Mouse (Mus musculus): Measurements from ENCODE around the gene Arhgef15. TPM values are rescaled to one million over a fixed set of nuclear protein-coding genes. Genes with fewer than 3 reads are reported as not detected.
"Not testable (repeated sequence)": the region's sequence is repeated elsewhere in the genome, so short reads cannot be mapped to it uniquely, and the experiment has no call there.

The Arhgef15 gene
- polyA plus RNA-seq, 1 experiment, result 2.6 TPM

DNA sequence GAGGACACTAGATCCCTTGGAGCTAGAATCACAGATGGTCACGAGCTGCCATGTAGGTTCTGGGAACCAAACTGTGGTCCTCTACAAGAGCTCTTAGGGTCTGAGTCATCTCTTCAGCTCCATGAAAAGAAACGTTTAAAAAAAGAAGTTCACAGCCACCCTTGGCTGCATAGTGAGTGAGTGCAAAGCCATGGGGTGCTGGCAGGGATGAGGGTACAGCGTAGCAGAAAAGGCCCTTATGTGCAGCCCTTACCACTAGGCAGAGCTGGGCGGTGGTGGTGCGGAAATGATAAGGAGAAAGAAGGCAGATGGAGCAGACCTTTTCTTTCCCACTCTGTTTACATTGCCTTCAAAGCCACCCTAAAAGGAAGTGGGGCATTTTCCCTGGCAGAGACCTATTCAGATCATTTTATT is 22.0 kb upstream of the Arhgef15 start:
- Histone ChIP-seq H3K4me3 (ENCODE audit: low read depth, low read length) (no peak overlapping the region), H3K36me3 (ENCODE audit: control insufficient read depth, insufficient read depth, low read length, poor library complexity, severe bottlenecking) (no peaks in the 10 kb centered on the region), H3K27me3 (ENCODE audit: control insufficient read depth, insufficient read depth, low read length, poor library complexity, severe bottlenecking) (no peaks in the 10 kb centered on the region), H3K9me3 (replicated peaks; ENCODE audit: control insufficient read depth, insufficient read depth, low read length, poor library complexity, severe bottlenecking) (no peaks in the 10 kb centered on the region), H3K4me1 (ENCODE audit: control insufficient read depth, insufficient read depth, low read length) (no peaks in the 10 kb centered on the region), H3K27ac (ENCODE audit: insufficient read depth, low read length) (no peak overlapping the region), H3K9ac (ENCODE audit: low read depth, poor library complexity, severe bottlenecking) (no peak overlapping the region)
- TF ChIP-seq POLR2A (IDR thresholded peaks at IDR 0.05; ENCODE audit: insufficient read depth, low read length) (no peak), CTCF (IDR thresholded peaks at IDR 0.05; ENCODE audit: low read depth, low read length) (no peak), EP300 (IDR thresholded peaks at IDR 0.05; ENCODE audit: insufficient read depth, low read depth, low read length) (no peak)

DNA sequence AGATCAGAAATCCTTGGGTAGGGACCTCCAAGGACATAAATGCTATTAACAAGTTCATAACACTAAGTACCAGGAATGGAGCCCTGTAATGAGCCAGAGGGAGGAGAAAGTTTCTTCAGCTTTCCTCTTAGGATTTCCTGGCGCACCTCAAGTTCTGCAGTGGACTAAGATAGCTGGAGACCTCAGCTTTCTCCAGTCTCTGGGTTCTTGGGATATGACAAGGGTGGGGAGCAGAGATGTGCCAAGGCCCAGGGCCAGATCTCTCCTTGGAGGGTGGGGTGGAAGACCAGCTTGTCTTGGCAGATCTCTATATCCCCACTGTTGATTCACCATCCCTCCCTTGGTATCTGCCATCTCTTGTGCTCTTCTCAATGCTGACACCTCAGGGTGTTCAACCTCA is 18.3 kb upstream of the Arhgef15 start:
- H3K9ac ChIP-seq (ENCODE audit: low read depth, poor library complexity, severe bottlenecking), result no peak overlapping the region
- TF ChIP-seq POLR2A (IDR thresholded peaks at IDR 0.05; ENCODE audit: insufficient read depth, low read length) (no peak), CTCF (IDR thresholded peaks at IDR 0.05; ENCODE audit: low read depth, low read length) (no peak), EP300 (IDR thresholded peaks at IDR 0.05; ENCODE audit: insufficient read depth, low read depth, low read length) (no peak)
- no peak overlapping the region for H3K4me3 ChIP-seq (ENCODE audit: low read depth, low read length)
- no peaks in the 10 kb centered on the region for H3K4me1 ChIP-seq (ENCODE audit: control insufficient read depth, insufficient read depth, low read length)
- no peak overlapping the region for H3K27ac ChIP-seq (ENCODE audit: insufficient read depth, low read length)
- H3K36me3 ChIP-seq (ENCODE audit: control insufficient read depth, insufficient read depth, low read length, poor library complexity, severe bottlenecking), result no peaks in the 10 kb centered on the region
- H3K9me3 ChIP-seq (replicated peaks; ENCODE audit: control insufficient read depth, insufficient read depth, low read length, poor library complexity, severe bottlenecking), result no peaks in the 10 kb centered on the region
- no peaks in the 10 kb centered on the region for H3K27me3 ChIP-seq (ENCODE audit: control insufficient read depth, insufficient read depth, low read length, poor library complexity, severe bottlenecking)

DNA sequence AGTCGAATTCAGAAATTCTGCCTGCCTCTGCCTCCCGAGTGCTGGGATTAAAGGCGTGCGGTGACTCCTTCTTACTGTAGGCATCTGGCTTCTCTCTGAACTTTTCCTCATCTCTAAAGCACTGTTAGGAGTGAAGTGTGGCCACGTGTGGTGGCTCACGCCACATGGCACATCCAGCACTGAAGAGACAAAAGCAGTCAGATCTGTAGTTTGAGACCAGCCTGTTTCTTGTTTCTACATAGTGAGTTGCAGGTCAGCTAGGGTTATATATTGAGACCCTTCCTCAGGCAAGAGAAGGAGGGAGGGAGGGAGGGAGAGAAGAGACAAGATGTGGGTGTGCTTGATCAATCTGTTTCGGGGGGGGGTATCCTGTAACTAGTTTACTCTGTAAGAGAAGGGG is 17.8 kb upstream of the Arhgef15 start, which contains the start of gene Rangrf:
Gene Rangrf (minus strand): TSS at position 101 of the 400 bp plus-strand sequence.
- Histone ChIP-seq H3K4me1 (ENCODE audit: control insufficient read depth, insufficient read depth, low read length) (no peaks in the 10 kb centered on the region), H3K27me3 (ENCODE audit: control insufficient read depth, insufficient read depth, low read length, poor library complexity, severe bottlenecking) (no peaks in the 10 kb centered on the region), H3K27ac (ENCODE audit: insufficient read depth, low read length) (peak within 1 kb of the TSS; percentile 16; the same call in 1 of the 2 replicates), H3K36me3 (ENCODE audit: control insufficient read depth, insufficient read depth, low read length, poor library complexity, severe bottlenecking) (no peaks in the 10 kb centered on the region; the same call in 1 of the 2 replicates), H3K4me3 (ENCODE audit: low read depth, low read length) (peak within 1 kb of the TSS; percentile 55), H3K9me3 (replicated peaks; ENCODE audit: control insufficient read depth, insufficient read depth, low read length, poor library complexity, severe bottlenecking) (no peaks in the 10 kb centered on the region), H3K9ac (ENCODE audit: low read depth, poor library complexity, severe bottlenecking) (peak within 1 kb of the TSS; percentile 71)
- no peak for TF ChIP-seq EP300 (IDR thresholded peaks at IDR 0.05; ENCODE audit: insufficient read depth, low read depth, low read length)
- TF ChIP-seq POLR2A (IDR thresholded peaks at IDR 0.05; ENCODE audit: insufficient read depth, low read length), result no peak
- TF ChIP-seq CTCF (IDR thresholded peaks at IDR 0.05; ENCODE audit: low read depth, low read length), result no peak

DNA sequence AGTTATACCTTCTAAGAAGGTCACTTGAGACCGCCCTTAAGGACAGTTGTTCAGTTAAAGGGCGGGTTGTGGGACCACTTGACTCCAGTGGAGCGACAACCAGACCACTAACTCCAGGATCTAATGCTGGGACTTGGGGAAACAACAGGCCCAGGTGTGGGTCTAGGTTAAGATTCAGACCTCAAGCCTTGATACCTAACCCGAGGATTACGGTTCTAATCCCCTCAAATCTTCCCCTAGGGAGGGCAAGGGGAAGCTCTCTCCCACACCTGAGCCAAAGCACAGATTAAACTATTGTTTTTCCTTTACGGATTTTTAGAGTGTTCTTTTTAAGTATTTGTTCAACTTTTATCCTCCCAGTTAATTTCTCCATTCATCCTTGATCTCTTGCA is 16.8 kb upstream of the Arhgef15 start:
- H3K9ac ChIP-seq (ENCODE audit: low read depth, poor library complexity, severe bottlenecking), result peak overlapping the region; percentile 71
- H3K4me3 ChIP-seq (ENCODE audit: low read depth, low read length), result peak overlapping the region; percentile 55
- no peaks in the 10 kb centered on the region for H3K4me1 ChIP-seq (ENCODE audit: control insufficient read depth, insufficient read depth, low read length)
- H3K27me3 ChIP-seq (ENCODE audit: control insufficient read depth, insufficient read depth, low read length, poor library complexity, severe bottlenecking), result no peaks in the 10 kb centered on the region
- H3K27ac ChIP-seq (ENCODE audit: insufficient read depth, low read length), result peak overlapping the region; percentile 16; the same call in 1 of the 2 replicates
- peaks cover 4% of the 10 kb centered on the region; the same call in 1 of the 2 replicates for H3K36me3 ChIP-seq (ENCODE audit: control insufficient read depth, insufficient read depth, low read length, poor library complexity, severe bottlenecking)
- TF ChIP-seq CTCF (IDR thresholded peaks at IDR 0.05; ENCODE audit: low read depth, low read length), result no peak
- no peak for TF ChIP-seq EP300 (IDR thresholded peaks at IDR 0.05; ENCODE audit: insufficient read depth, low read depth, low read length)
- H3K9me3 ChIP-seq (replicated peaks; ENCODE audit: control insufficient read depth, insufficient read depth, low read length, poor library complexity, severe bottlenecking), result no peaks in the 10 kb centered on the region

DNA sequence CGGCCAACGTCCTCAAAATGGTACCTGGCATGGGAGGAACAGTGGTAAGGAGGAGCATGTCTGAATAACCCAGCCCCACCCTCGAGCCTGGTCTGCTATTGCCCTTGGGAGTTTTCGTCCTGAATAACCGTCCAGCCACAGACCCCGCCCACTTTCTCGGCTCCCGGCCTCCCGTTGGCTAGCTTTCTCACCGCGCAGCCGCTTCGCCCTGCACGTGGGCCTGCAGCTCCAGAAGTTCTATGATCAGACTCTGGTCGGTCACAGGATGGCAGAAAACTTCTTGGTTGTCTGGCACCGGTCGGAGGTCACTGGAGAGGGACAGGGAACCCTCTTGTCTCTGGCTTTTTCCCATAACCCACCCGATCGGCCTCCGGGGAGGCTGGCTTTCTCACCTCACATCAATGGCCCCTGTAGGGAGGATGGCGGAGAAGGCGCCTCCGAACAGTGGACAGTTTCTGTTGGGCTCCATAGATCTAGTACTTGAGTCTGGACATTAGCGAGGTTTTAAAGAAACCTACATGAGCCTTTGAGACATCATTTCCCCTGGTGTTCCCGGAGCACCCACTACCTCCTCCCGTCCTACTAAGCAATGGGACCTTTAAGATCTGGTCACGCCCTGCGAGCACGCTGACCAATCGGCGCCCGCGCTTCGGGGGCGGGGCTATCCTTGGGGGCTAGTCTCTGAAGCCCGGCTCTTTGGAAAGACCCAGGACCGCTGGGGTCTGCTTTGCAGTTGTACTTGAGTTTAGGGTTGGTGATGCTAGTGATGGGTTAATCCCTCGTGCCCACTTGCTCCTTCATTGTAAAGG is 16.2 kb upstream of the Arhgef15 start:
- not testable (repeated sequence) for H3K27me3 ChIP-seq (ENCODE audit: control insufficient read depth, insufficient read depth, low read length, poor library complexity, severe bottlenecking); H3K9me3 ChIP-seq (replicated peaks; ENCODE audit: control insufficient read depth, insufficient read depth, low read length, poor library complexity, severe bottlenecking); H3K36me3 ChIP-seq (ENCODE audit: control insufficient read depth, insufficient read depth, low read length, poor library complexity, severe bottlenecking); H3K4me1 ChIP-seq (ENCODE audit: control insufficient read depth, insufficient read depth, low read length)
- Histone ChIP-seq H3K27ac (ENCODE audit: insufficient read depth, low read length) (peak overlapping the region; percentile 16; the same call in 1 of the 2 replicates), H3K9ac (ENCODE audit: low read depth, poor library complexity, severe bottlenecking) (peak overlapping the region; percentile 71), H3K4me3 (ENCODE audit: low read depth, low read length) (peak overlapping the region; percentile 67)
- TF ChIP-seq POLR2A (IDR thresholded peaks at IDR 0.05; ENCODE audit: insufficient read depth, low read length), result peak; percentile 42

DNA sequence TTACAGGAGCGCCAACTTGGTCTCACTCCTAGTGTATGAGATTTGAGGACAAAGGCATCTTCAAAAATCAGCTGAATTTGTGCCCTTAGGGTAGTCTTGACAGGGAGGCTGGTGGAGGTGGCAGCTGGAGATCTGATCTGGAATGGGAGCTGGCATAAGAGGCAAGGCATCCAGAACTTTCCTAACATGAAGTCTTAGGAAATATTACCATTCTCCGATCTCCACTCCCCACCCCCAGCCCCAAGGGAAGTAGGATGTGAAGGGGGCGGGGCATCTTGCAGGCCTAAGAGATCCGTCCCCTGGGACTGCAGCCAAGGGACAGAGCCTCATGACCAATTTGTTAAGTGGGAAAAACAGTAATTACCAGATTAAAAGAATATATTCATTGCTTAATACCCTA is 13.0 kb upstream of the Arhgef15 start:
- Histone ChIP-seq H3K9me3 (replicated peaks; ENCODE audit: control insufficient read depth, insufficient read depth, low read length, poor library complexity, severe bottlenecking) (no peaks in the 10 kb centered on the region), H3K27ac (ENCODE audit: insufficient read depth, low read length) (no peak overlapping the region), H3K9ac (ENCODE audit: low read depth, poor library complexity, severe bottlenecking) (no peak overlapping the region), H3K27me3 (ENCODE audit: control insufficient read depth, insufficient read depth, low read length, poor library complexity, severe bottlenecking) (no peaks in the 10 kb centered on the region), H3K36me3 (ENCODE audit: control insufficient read depth, insufficient read depth, low read length, poor library complexity, severe bottlenecking) (peaks cover 4% of the 10 kb centered on the region; the same call in 1 of the 2 replicates), H3K4me3 (ENCODE audit: low read depth, low read length) (no peak overlapping the region), H3K4me1 (ENCODE audit: control insufficient read depth, insufficient read depth, low read length) (no peaks in the 10 kb centered on the region)
- TF ChIP-seq CTCF (IDR thresholded peaks at IDR 0.05; ENCODE audit: low read depth, low read length) (no peak), EP300 (IDR thresholded peaks at IDR 0.05; ENCODE audit: insufficient read depth, low read depth, low read length) (no peak), POLR2A (IDR thresholded peaks at IDR 0.05; ENCODE audit: insufficient read depth, low read length) (no peak)

Data from ES-Bruce4 (cell line).